Mouse (Mus musculus): ENCODE results near the gene Wipf3. TPM values are rescaled to one million over a fixed set of nuclear protein-coding genes. Genes with fewer than 3 reads are reported as not detected.
A peak's percentile ranks its signal among the peaks of the same experiment; 100 is the strongest.

Gene Wipf3
- polyA plus RNA-seq, 1 experiment from 2014 or later: 0.83 TPM

DNA sequence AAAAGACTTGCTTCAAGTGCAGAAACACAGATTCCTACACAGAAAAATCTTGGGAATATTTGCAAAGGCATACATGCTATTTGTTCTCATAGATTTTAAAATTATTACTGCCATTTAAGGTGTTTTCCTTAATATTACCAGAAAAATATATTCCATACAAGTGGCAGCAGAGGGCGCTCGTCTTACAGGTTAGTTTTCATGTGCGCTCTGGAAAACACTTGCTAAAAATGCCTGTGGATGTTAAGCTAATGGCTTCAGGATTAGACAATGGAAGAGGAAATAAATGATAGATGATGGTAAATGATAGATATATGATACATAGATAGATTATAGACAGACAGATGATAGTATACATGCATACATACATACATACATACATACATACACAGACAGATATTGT lies 37.6 kb upstream of the Wipf3 start:
- 4% methylated on average over 3 of the region's 3 CpGs for WGBS
- Histone ChIP-seq H3K9me3 (ENCODE audit: control insufficient read depth, low read length) (no peaks in the 10 kb centered on the region), H3K4me2 (replicated peaks; ENCODE audit: low read depth, low read length) (no peak overlapping the region), H3K9ac (ENCODE audit: low read depth, low read length) (no peak overlapping the region), H3K4me1 (replicated peaks; ENCODE audit: control insufficient read depth, insufficient read depth, low read length) (no peaks in the 10 kb centered on the region), H3K27me3 (ENCODE audit: control insufficient read depth, insufficient read depth, low read length) (no peaks in the 10 kb centered on the region), H3K36me3 (ENCODE audit: control insufficient read depth, insufficient read depth, low read length) (no peaks in the 10 kb centered on the region), H3K4me3 (ENCODE audit: low read depth, low read length) (no peak overlapping the region), H3K27ac (ENCODE audit: low read depth, low read length) (no peak overlapping the region)
- DNase-seq (ENCODE audit: low spot score): peak; percentile 81
- ATAC-seq (ENCODE audit: low FRiP score): no peak

DNA sequence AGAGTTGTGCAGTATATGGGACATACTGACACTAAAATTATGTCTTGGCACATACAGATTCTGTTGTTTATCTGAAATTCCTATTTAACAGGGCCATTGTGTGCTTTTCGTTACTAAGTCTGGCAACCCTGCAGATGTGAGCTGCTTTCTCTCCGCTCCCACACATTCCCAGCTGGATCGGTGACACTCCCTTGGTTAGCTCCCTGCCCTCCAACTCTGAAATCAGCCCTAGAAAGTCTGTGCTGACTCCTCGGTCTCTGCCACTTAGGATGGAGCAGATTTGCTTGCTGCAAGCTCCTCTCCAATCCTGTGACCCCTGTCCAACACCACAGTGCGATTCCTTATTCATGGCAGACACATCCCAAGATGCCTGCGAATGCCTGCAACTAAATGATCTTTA lies 35.5 kb upstream of the Wipf3 start:
- no peak for ATAC-seq (ENCODE audit: low FRiP score)
- Histone ChIP-seq H3K9me3 (ENCODE audit: control insufficient read depth, low read length) (no peaks in the 10 kb centered on the region), H3K9ac (ENCODE audit: low read depth, low read length) (no peak overlapping the region), H3K36me3 (ENCODE audit: control insufficient read depth, insufficient read depth, low read length) (no peaks in the 10 kb centered on the region), H3K27me3 (ENCODE audit: control insufficient read depth, insufficient read depth, low read length) (no peaks in the 10 kb centered on the region), H3K27ac (ENCODE audit: low read depth, low read length) (no peak overlapping the region), H3K4me3 (ENCODE audit: low read depth, low read length) (no peak overlapping the region), H3K4me2 (replicated peaks; ENCODE audit: low read depth, low read length) (no peak overlapping the region), H3K4me1 (replicated peaks; ENCODE audit: control insufficient read depth, insufficient read depth, low read length) (no peaks in the 10 kb centered on the region)
- WGBS: 79% methylated on average over 6 of the region's 6 CpGs
- DNase-seq (ENCODE audit: low spot score): no peak

DNA sequence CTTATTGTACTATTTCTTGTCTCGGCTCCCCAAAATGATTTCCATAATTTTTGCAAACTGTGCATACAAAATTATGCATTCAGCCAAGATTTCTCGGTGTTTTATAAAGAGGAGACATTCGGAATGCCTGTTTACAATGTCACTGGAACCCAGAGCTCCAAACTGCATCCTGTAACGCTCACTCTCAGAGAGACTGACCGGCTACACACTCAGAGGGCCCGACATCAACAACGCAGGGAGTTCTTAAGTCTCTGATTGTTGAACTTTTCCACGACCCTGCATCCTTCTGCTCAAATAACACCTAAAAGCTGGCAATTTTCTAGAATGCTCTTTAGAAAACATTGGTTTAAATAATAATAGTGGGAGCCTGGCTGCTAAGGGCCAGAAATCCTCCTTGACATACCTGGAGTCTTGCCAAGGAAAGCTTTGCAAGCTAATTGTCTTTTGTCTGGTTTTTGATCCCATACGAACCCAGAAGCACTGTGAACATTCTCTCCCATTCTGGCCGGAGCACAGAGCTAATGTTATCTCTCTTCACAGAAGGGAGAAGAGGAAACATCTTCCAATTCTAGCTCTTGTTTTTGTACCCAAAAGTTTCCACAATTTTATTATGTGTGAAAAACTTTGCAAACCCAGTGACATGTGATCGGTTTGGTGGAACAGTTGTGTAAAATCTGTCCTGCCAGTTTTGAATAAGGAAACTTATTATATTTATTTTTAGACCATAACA lies 30.0 kb upstream of the Wipf3 start:
- Histone ChIP-seq H3K9me3 (ENCODE audit: control insufficient read depth, low read length) (no peaks in the 10 kb centered on the region), H3K4me1 (replicated peaks; ENCODE audit: control insufficient read depth, insufficient read depth, low read length) (no peaks in the 10 kb centered on the region), H3K9ac (ENCODE audit: low read depth, low read length) (no peak overlapping the region), H3K36me3 (ENCODE audit: control insufficient read depth, insufficient read depth, low read length) (no peaks in the 10 kb centered on the region), H3K27me3 (ENCODE audit: control insufficient read depth, insufficient read depth, low read length) (no peaks in the 10 kb centered on the region), H3K4me2 (replicated peaks; ENCODE audit: low read depth, low read length) (no peak overlapping the region), H3K4me3 (ENCODE audit: low read depth, low read length) (no peak overlapping the region), H3K27ac (ENCODE audit: low read depth, low read length) (no peak overlapping the region)
- ATAC-seq (ENCODE audit: low FRiP score) (no peak), DNase-seq (ENCODE audit: low spot score) (no peak)
- 70% methylated on average over 11 of the region's 11 CpGs for WGBS

DNA sequence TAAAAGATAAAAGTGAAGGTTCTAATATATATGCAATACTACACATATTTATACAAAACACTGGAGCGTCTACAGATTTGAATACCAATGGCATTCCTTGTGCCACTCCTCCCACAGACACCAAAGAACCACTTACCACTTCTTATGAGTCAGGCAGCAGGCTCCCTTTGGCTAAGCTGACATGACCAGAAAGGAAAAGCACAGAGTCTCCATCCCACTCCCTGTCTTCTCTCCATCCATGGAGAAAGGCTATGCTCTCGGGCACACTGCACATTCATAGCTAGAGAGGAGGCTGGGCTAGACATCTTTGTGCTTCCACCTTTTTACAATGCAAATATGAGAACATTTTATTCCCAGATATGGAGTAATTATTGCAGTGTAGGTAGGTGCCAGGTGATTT lies 27.9 kb upstream of the Wipf3 start:
- Histone ChIP-seq H3K4me2 (replicated peaks; ENCODE audit: low read depth, low read length) (no peak overlapping the region), H3K27ac (ENCODE audit: low read depth, low read length) (no peak overlapping the region), H3K9me3 (ENCODE audit: control insufficient read depth, low read length) (no peaks in the 10 kb centered on the region), H3K4me3 (ENCODE audit: low read depth, low read length) (no peak overlapping the region), H3K36me3 (ENCODE audit: control insufficient read depth, insufficient read depth, low read length) (no peaks in the 10 kb centered on the region), H3K9ac (ENCODE audit: low read depth, low read length) (no peak overlapping the region), H3K4me1 (replicated peaks; ENCODE audit: control insufficient read depth, insufficient read depth, low read length) (no peaks in the 10 kb centered on the region), H3K27me3 (ENCODE audit: control insufficient read depth, insufficient read depth, low read length) (no peaks in the 10 kb centered on the region)
- 81% methylated on average over 2 of the region's 2 CpGs for WGBS
- ATAC-seq (ENCODE audit: low FRiP score) (no peak), DNase-seq (ENCODE audit: low spot score) (no peak)

DNA sequence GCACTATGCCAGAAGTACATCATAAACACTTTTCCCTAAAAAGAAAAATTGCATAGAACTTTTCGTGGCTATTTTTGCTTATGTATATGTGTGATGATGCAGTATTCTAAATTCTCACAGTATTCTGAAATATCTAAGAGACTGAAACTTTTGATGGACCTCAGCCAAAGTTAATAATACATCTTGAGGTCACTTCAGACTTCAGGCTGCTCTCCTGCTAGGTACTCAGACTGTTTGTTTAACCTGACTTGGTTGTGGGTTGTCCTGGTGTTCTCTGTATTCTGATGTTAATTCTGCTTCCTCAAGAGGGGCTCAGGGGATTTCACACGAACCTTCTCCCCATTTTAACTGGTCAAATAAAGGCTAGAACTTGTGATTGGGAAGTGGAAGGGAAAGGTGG lies 24.5 kb upstream of the Wipf3 start:
- ATAC-seq (ENCODE audit: low FRiP score) (no peak), DNase-seq (ENCODE audit: low spot score) (no peak)
- Histone ChIP-seq H3K4me3 (ENCODE audit: low read depth, low read length) (no peak overlapping the region), H3K36me3 (ENCODE audit: control insufficient read depth, insufficient read depth, low read length) (no peaks in the 10 kb centered on the region), H3K27me3 (ENCODE audit: control insufficient read depth, insufficient read depth, low read length) (no peaks in the 10 kb centered on the region), H3K27ac (ENCODE audit: low read depth, low read length) (no peak overlapping the region), H3K9me3 (ENCODE audit: control insufficient read depth, low read length) (no peaks in the 10 kb centered on the region), H3K4me1 (replicated peaks; ENCODE audit: control insufficient read depth, insufficient read depth, low read length) (no peaks in the 10 kb centered on the region), H3K4me2 (replicated peaks; ENCODE audit: low read depth, low read length) (no peak overlapping the region), H3K9ac (ENCODE audit: low read depth, low read length) (no peak overlapping the region)
- WGBS: 55% methylated on average over 2 of the region's 2 CpGs

DNA sequence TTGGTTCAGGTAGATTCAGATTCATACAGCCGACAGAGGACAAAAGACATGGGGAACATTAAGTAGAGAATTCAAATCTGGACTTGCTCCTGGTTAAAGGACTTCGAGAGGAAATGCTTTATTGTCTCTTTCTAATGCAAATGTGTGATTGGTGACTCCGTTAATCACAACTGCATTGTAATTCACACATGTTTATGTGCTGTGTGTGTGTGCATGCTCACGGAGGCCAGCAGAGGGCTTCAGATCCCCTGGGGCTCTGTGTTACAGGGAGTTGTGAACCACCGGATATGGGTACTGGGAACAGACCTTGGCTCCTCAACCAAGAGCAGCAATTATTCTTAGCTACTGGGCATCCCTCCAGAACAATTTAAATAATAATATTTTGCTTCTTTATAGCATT lies 23.3 kb upstream of the Wipf3 start:
- no peak overlapping the region for H3K4me2 ChIP-seq (replicated peaks; ENCODE audit: low read depth, low read length)
- no peaks in the 10 kb centered on the region for H3K36me3 ChIP-seq (ENCODE audit: control insufficient read depth, insufficient read depth, low read length)
- no peaks in the 10 kb centered on the region for H3K9me3 ChIP-seq (ENCODE audit: control insufficient read depth, low read length)
- H3K9ac ChIP-seq (ENCODE audit: low read depth, low read length): no peak overlapping the region
- H3K27me3 ChIP-seq (ENCODE audit: control insufficient read depth, insufficient read depth, low read length): no peaks in the 10 kb centered on the region
- no peak overlapping the region for H3K4me3 ChIP-seq (ENCODE audit: low read depth, low read length)
- no peaks in the 10 kb centered on the region for H3K4me1 ChIP-seq (replicated peaks; ENCODE audit: control insufficient read depth, insufficient read depth, low read length)
- no peak for DNase-seq (ENCODE audit: low spot score)
- ATAC-seq (ENCODE audit: low FRiP score): no peak
- WGBS: 88% methylated on average over 5 of the region's 5 CpGs
- no peak overlapping the region for H3K27ac ChIP-seq (ENCODE audit: low read depth, low read length)

DNA sequence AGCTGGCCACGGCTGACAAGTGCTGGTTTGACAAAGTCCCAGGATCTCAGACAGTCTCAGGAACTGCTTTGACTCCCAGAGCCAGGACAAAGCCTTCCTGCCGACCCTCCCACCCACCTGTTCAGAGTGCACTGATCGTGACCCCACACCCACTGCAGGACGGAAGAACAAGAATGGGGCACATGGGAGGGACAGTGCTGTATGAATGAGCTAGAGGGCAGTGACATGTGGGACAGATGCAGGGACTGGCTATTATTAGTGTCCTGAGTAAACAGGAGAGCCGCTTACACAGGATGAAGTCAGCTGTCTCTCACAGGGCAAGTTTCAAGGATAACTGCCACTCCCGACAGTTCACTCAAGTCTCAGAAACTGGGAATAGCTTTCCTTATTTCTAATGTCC lies 20.1 kb upstream of the Wipf3 start:
- ATAC-seq (ENCODE audit: low FRiP score) (no peak), DNase-seq (ENCODE audit: low spot score) (no peak)
- no peak overlapping the region for H3K4me3 ChIP-seq (ENCODE audit: low read depth, low read length)
- 40% methylated on average over 6 of the region's 6 CpGs for WGBS
- no peaks in the 10 kb centered on the region for H3K9me3 ChIP-seq (ENCODE audit: control insufficient read depth, low read length)
- no peak overlapping the region for H3K4me2 ChIP-seq (replicated peaks; ENCODE audit: low read depth, low read length)
- no peaks in the 10 kb centered on the region for H3K27me3 ChIP-seq (ENCODE audit: control insufficient read depth, insufficient read depth, low read length)
- H3K27ac ChIP-seq (ENCODE audit: low read depth, low read length): no peak overlapping the region
- H3K4me1 ChIP-seq (replicated peaks; ENCODE audit: control insufficient read depth, insufficient read depth, low read length): no peaks in the 10 kb centered on the region
- H3K9ac ChIP-seq (ENCODE audit: low read depth, low read length): no peak overlapping the region
- H3K36me3 ChIP-seq (ENCODE audit: control insufficient read depth, insufficient read depth, low read length): no peaks in the 10 kb centered on the region

DNA sequence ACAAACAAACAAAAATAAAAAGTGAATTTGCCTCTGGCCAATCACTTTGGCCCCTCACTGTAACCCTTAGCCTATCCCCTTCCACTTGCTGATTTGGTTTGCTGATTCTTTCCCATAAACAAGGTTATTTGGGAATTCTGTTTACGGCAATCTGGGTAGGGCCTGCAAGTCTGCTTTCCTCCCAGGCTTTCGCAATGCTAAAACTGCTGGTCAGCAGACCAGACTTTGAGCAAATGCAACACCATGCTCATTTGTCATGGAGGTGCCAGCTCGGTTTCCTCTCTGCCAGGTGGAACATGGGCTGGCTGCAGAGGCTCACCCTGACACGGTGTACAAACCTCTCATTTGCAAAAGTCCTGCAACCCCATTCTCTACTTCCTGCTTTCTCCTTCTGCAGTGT lies 19.0 kb upstream of the Wipf3 start:
- ATAC-seq (ENCODE audit: low FRiP score) (no peak), DNase-seq (ENCODE audit: low spot score) (no peak)
- H3K9ac ChIP-seq (ENCODE audit: low read depth, low read length): no peak overlapping the region
- H3K9me3 ChIP-seq (ENCODE audit: control insufficient read depth, low read length): no peaks in the 10 kb centered on the region
- WGBS: 85% methylated on average over 4 of the region's 4 CpGs
- H3K27ac ChIP-seq (ENCODE audit: low read depth, low read length): no peak overlapping the region
- H3K4me1 ChIP-seq (replicated peaks; ENCODE audit: control insufficient read depth, insufficient read depth, low read length): no peaks in the 10 kb centered on the region
- no peak overlapping the region for H3K4me2 ChIP-seq (replicated peaks; ENCODE audit: low read depth, low read length)
- H3K27me3 ChIP-seq (ENCODE audit: control insufficient read depth, insufficient read depth, low read length): no peaks in the 10 kb centered on the region
- no peaks in the 10 kb centered on the region for H3K36me3 ChIP-seq (ENCODE audit: control insufficient read depth, insufficient read depth, low read length)
- no peak overlapping the region for H3K4me3 ChIP-seq (ENCODE audit: low read depth, low read length)

DNA sequence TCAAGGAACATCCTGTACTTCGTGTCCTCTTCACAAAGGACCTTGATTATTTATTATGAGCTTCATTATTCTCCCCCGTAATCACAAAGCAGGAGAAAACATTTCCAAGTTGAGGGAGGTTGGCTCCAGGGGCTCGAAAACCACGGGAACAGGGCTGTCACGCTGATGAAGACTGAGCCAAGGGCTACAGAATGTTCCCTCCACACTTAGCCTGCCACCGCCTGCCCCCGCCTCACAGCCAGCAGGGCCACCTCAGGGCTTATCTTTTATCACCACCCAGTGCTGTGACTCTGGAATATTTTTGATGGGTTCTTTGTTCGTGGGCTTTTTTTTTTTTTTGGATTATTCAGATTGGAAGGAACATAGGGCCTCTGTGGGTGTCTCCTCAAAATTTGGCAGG lies 17.8 kb upstream of the Wipf3 start:
- Histone ChIP-seq H3K27ac (ENCODE audit: low read depth, low read length) (no peak overlapping the region), H3K9ac (ENCODE audit: low read depth, low read length) (no peak overlapping the region)
- 81% methylated on average over 8 of the region's 8 CpGs for WGBS

More for the DNA sequence above, 17.8 kb upstream of the Wipf3 start:
- Histone ChIP-seq H3K4me2 (replicated peaks; ENCODE audit: low read depth, low read length) (no peak overlapping the region), H3K4me1 (replicated peaks; ENCODE audit: control insufficient read depth, insufficient read depth, low read length) (no peaks in the 10 kb centered on the region), H3K9me3 (ENCODE audit: control insufficient read depth, low read length) (no peaks in the 10 kb centered on the region), H3K36me3 (ENCODE audit: control insufficient read depth, insufficient read depth, low read length) (no peaks in the 10 kb centered on the region), H3K27me3 (ENCODE audit: control insufficient read depth, insufficient read depth, low read length) (no peaks in the 10 kb centered on the region), H3K4me3 (ENCODE audit: low read depth, low read length) (no peak overlapping the region)
- ATAC-seq (ENCODE audit: low FRiP score) (no peak), DNase-seq (ENCODE audit: low spot score) (no peak)

Measured in hindbrain, embryonic 11.5 days (tissue).